Mouse (Mus musculus): ENCODE measurements at regions not wholly inside any gene's neighbourhood (a gene's known extent, or its start where the extent isn't known, plus 50 kb on each side); places are given as distances from the start of the nearest gene placed in this dataset.
A peak's percentile ranks its signal among the peaks of the same experiment; 100 is the strongest.

DNA sequence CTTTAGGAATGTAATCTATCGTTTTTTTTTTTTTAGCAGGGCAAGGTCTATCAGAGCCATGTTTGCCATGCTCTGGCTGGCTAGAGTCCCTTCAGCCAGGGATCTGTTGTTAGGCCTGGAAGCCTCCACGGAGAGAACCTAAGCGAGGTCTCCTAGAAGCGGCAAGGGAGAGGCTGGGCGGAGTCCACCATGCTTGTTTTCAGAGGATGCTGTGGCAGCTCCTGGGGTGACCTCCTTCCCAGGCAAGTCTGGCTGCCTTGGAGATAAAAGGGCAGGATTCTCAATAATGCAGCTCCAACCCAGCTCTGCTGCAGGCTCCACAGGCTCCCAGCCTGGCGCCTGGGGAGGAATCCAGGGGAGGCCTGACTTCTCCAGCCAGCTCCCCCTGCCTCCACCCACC is 86.2 kb upstream of the Csf3r start:
- DNase-seq = no peak

DNA sequence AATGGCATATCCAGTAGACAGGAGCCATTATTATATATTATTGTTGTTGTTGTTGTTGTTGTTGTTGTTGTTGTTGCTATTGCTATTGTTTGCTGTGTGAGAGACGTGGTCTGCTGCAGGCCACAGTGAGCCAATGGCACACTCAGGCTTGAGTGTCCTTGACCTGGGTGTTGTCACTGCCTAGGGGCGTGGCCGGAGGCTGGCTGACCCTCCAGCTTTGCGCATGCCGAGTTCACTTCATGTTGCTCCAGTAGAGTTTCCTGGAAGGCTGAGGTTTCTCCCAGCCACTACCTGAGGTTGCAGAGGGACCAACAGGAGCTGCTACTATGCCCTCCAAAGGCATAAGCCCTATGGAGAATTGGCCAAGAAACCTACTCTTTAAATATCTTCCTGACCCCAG is 83.1 kb upstream of the Csf3r start:
- no peak for DNase-seq

DNA sequence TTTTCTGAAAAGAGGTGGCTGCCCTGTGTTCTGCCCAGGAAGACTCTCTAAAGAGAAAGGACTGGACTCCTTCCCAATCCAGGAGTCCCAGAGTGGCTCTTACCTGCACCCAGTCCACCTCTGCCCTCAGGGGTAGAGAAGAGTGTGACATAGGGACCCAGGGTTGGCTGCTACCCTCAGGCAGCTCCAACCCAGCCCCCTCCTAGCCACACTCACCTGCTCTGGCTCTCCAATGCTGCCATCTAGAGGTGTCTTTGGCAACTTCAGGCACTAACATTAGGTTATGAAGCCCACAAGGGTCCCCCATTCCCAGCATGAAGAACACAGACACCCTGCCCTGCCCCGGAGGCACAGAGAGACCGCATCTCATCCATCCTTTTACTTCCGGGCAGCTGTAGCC is 82.4 kb upstream of the Csf3r start:
- DNase-seq = peak in 1 of 2 experiments; percentile 15

DNA sequence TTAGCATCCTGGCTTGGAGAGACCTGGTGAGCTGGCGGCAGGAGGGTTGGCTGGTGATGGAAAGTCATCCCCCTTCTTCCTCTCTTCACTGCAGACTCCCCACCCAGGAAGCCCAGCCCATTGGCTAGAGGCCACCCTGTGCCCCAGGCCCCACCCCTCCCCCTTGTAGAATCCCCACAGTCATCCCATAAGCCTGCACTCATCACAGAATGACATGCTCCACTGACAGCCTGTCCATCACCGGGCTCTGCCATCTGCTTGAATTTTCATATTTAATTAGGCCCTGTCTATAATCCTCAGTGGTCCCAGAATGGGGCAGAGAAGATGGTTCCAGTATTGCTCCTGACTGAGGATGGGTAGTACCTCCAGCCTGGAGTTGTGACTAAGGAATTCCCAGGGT is 79.3 kb upstream of the Csf3r start:
- DNase-seq = no peak

DNA sequence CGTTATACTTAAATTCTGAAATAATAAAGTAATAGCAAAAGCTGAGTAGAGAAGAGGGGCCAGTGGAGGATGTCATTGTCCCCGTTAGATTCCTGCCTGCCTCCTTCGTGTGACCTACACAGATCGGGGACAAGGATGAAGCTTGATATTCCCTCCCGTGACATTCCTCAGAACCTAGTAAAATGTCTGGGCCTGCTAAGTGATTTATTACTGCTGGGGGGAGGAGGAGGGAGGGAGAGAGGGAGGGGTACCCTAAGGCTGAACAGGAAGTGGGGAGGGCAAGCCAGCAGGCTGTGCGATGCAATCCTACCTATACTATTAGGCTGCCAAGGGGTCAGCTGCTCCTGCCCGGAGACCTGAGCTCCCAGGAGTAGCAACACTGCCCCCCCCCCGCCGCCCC is 64.9 kb upstream of the Csf3r start:
- no peak for DNase-seq

DNA sequence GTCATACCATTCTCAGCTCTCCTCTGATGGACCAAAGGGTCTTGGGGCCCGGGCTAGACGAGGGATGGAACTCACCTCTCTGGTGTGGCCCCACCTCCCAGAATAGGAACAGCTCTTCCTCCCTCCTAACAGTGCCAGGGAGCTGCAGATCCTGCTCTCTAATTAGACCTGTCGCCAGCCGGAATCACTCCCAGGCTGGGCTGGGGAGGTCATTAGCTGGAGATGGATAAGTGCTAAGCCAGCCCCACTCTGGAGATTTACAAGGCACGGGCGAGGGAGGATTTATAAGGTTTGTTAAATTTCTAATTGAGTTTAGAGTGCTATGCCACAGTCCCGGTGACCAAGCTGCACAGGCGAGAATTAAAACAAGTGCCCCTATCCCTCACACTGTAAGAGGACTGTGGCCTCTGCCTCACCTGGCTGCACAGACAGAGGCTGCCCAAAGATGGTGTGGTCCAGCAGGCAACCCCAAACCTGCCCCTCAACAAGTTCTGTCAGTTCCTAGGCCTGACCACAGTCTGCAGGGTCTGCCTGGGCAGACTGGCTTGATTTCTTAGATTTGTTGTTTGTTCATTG is 63.6 kb upstream of the Csf3r start:
- no peak for DNase-seq

DNA sequence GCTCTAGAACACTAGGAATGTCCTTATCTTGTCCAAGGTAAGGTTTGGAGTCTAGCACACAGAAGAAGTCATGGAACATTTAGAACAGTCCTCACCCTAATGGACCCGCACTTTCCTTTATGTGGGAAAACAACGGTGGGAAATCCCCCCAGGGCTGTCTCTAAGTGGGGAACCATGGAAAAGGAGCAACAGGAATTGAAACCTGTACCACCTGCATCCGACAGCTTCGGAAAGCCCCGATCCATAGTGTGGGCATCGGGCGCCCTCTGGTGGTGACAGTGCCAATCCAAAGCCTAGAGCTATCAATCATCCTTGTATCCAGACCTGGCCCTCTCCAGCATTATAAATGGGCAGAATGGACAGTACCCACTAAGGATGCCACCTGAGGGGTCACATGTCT is 61.7 kb upstream of the Csf3r start:
- peak; percentile 38 to 75 for DNase-seq

Data from kidney, adult 8-10 months (tissue).